Mouse (Mus musculus) R1 (cell line): ENCODE results near the gene Mcat.

ENCODE experiments used
- DNase-seq: peaks from one replicate; pipeline ENCODE4 v3.0.0-alpha.2; 2018; ENCODE audit warnings: low read depth, low spot score

Gene Mcat

DNA sequence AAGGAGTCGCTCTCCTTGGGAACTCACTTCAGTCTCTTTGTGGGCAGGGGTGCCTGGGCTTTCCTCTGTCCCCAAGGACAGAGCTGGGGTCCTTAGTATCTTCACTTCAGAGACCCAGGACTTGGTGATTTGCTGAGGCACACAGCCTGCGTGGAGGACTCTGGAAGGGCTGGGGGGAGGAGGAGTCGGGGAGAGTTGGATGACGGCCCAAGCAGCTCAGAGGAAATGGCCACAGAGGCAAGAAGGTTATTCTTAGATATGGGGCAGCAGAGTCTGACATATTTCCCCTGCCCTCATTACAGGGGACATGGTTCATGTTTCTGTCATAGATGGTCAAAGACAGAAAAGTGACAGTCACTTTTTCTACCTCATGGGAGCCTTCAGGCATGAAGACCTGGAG, 23.7 kb downstream of the Mcat start:
- DNase-seq, result no peak

DNA sequence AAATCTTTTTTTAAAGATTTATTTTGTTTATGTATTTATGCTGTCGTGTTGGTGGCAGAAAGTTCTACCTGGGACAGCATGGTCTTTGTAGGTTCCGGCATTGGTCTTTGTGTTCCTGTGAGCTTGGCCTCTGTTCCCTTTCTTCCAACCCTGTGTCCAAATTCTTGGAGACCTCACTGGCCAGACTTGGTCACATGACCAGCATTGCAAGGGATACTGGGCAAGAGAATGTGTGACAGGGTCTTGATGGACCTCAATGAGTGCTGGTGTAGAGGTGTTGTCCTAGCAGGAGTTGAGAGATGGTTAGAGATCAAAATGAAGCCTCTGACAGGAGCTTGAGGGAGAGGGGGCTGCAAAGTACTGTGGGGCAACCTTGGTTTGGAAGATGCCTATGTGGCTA, 24.7 kb downstream of the Mcat start:
- DNase-seq, result no peak

DNA sequence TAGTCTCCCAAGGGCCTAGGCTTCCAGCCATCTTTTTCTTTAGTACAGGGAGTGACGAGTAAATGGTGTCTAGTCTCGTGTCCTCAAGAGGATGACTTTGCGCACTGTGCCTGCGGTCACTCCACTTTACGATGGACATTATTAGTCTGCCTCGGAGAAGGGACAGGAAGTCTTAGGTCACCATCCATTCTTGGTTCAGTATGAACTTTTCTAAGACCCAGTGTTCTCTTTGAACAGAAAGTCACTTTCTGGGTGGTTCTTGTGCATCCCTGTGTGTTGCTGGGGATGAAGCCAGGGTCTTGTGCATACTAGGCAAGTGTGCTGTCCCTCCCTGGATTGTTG, 27.7 kb downstream of the Mcat start:
- DNase-seq, result no peak

DNA sequence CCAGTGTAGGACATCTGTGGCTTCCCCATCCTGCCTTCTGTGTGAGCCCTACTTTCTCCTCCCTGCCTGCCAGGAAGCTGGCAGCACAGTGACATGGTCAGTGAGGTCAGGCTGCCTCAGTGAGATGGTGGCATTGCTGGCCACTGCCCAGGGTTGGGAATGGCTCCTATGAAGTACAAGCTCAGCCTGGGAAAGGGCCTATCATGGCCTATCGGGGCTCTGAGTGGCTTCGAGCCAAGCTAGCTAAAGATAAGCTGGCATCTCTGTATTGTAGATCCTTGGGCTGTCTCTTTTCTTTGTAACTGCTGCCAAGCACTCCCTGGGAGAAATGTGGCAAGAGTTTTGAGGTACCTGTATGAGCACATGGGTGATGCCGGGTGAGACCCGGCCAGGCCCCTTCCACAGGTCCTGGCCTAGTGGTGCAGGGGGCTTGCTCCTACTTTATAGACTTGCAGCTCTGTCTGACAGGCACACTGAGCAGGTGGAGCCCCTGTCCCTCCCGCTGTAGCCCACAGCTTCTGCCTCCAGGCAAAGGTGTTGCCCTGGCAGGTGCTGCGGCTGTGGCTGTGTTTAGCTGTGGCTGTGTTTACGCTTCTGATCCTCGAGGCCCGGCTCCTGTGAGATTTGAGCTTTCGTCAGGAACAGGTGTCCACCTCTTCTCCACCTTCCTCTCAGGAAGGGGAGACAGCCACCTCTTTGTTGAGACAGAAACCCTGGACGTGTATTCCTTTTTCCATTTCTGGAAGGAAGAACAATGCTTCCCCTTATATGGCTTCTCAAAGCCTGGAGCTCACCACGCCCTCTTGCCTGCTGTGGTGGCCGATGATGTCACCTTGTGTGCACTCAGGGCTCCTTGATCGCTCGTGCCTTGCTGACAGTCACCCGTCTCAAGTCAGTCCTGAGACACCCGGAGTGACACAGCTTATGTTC, 28.4 kb downstream of the Mcat start:
- DNase-seq, result peak; percentile 45

DNA sequence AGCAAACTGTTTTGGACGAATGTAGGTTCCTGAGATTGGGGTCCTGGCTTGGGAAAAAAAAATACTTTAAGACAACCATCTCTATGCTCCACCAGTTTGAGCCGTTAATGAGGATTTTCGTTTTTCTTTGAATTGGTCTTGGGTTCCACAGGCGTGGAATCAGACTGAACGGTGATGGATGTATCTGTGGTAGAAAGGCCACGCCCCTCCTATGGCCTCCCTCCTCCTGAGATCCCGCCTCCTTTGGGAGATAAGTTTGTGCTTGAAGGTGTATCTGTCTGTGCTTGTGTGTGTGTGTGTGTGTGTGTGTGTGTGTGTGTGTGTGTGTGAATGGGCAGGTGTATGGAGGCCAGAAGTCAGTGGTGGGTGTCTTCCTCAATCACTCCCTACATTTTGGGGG, 31.0 kb downstream of the Mcat start:
- peak; percentile 69 for DNase-seq

DNA sequence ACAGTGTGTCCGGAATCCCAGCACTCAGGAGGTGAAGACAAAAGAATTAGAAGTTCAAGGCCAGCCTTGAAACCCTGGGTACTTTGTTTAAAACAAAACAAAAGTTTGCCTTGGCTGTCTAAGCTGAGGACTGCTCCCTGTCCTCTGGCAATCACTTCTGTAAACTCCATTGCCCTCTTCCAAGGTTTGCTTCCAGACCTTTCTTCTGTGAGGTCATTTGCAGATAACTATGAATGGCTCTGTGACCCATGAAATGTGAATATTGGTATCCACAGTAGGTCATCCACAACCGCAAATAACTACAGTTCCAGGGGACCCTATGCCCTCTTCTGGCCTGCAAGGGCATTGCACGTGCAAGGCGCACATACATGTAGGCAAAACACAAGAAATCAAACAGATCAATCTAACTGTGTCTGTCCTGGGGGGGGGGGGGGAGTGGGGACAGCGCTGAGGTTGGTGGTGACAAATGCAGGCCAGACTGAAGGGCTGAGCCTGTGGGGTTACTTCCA, 31.6 kb downstream of the Mcat start:
- DNase-seq, result peak; percentile 64

DNA sequence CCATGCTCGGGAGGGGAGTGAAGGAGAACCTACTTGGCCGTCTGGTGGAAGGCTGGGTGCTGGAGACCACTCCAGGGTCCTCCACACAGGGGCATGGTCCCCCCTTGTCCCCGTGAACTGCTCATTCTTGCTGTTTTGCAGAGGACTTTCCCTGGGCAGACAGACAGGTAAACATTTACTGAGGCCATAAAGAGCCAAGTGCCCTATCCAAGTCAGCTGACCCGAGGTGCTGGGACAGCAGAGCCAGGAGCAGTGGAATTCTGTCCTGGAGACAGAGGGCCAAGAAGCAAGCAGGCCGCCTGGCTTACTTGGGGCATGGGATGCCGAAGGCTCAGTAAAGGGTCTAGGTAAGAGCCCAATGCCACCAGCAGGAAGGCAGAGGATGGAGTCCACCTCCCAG, 32.9 kb downstream of the Mcat start:
- no peak for DNase-seq

DNA sequence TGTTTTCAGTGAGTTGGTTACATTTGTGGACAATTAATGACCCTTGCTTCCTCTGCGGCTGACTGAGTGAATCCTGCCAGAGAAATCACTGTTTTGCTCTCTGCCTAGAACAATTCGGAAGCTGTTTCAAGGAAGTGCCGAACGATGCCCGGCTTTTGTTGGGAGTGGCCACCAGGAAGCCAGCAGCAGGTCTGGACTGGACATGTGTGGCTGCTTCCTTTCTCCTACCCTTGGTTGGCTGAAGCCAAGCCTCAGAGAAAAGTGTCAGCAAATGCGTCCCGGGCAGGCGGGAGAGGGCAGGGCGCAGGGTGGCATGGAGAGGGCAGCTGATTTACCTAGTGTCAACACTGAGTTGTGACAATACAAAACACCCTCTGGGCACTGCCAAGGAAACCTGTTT, 33.4 kb downstream of the Mcat start:
- no peak for DNase-seq

DNA sequence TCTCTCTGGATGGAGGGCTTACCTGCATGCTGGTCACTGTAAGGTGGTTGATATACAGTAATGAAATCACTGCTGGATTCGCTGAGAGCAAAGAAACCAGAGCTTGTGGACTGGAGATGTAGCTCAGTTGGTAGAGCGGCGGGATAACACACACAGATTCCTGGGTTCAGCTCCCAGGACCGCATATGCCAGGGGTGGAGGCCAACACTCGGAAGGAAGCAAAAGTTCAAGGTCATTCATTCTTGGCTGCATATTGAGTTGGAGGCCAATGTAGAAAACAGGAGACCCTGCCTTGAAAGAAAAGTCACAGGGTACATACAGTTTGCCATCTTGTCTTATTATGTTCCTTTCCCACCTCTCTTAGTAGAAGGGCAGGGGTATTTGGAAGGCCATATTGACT, 33.8 kb downstream of the Mcat start:
- DNase-seq, result peak; percentile 35

DNA sequence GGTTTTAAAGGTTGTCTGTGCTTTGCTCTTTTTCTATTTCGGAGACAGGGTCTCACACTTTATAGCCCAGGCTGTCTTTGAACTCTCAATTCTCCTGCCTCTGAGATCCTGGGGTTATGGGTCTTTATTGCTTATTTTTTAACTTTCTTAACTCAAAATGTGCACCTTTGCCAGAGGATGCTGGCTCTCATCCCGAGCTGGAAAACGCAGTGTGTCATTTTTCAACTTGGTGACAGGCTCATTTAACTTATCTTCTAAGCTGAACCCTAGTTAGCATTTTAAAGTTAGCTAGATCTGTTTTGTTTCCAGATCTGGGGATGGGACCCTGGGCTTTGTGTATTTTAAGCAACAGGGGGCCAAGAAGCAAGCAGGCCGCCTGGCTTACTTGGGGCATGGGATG, 34.7 kb downstream of the Mcat start:
- DNase-seq, result no peak

DNA sequence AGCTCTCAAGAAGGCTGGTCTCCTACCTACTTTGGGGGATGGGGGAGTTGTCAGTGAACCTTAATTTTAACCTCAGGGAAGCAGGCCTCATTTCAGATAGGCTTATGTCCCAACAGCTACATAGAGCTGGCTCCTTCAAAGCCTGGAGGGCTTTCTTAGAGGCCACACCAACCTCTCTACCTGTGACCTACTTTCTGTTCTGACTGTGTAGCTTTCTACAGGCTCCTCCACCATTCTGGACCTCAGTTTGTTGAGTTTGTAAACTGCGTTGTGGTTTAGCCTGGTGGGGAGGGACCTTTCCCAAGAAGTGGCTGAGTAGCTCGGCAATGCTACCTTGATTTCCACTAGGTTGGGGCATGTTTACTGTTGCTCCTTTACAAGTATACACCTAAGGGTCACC, 35.8 kb downstream of the Mcat start:
- DNase-seq, result no peak

DNA sequence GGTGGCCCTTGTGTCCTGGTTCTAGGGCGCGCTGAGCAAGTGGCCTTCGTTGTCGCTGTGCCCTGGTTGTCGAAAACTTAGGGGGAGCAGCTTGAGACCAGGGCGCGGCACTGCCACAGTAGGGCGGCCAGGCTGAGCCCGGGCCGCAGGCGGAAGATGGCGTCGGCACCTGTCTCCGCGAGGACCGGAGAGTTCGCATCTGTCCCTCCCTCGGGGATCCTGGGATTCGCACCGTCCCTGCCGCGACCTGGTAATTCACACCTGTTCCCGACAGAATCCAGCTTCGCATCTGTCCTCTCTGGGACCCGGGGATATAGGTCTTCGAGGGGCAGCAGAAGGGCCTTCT, 36.5 kb downstream of the Mcat start:
- DNase-seq, result no peak

DNA sequence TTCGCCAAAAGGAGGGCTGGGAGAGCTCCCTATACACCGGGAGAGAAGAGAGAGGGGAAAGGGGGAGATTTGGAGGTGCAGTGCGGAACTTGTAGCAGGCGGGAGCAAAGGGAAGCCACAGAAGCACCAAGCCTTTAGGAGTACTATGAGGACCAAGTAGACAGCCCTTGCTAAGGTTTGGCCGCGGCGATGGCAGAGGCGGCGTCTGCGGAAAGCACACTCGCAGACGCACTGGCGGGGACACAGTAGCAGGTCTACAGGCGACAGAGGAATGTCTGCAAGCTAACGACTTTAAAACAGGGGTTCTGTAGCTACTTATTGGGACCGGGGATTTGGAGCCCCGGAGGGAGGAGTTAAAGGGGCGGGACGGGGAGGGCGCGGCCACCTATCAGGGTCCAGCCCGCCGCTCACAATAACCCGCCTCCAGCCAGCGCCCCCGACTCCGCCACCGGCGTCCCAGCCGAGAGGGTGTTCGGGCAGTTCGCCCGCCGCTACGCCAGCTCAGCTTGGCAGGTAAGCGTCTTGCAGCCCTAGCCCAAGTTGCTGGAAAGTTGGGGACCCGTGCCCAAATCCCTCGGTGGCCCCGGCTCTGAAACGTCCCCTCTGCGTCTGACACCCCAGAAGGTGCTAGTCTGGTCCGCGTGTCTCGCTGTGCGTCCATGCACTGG, 37.0 kb downstream of the Mcat start, which contains the start of gene Bik:
Gene Bik (plus strand): TSS at position 439 of the 668 bp plus-strand sequence.
- DNase-seq, result peak; percentile 78

DNA sequence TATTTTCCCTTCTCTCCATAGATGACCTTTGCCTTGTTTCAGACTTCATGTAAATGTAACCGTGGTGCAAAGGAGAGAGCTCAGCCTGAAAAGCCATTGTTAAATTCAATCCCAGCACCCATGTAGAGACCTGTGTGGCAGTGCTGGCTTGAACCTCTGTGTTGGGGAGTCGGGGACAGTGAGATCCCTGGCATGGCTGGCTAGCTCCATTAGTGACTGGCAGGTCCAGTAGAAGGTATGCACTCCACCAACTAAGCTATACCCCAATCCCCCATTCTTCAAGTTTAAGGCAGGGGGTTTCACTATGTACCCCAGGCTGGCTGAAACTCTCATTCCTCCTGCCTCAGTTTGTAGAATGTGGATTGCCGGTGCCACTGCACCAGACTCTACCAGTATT, 39.3 kb downstream of the Mcat start:
- DNase-seq, result no peak

DNA sequence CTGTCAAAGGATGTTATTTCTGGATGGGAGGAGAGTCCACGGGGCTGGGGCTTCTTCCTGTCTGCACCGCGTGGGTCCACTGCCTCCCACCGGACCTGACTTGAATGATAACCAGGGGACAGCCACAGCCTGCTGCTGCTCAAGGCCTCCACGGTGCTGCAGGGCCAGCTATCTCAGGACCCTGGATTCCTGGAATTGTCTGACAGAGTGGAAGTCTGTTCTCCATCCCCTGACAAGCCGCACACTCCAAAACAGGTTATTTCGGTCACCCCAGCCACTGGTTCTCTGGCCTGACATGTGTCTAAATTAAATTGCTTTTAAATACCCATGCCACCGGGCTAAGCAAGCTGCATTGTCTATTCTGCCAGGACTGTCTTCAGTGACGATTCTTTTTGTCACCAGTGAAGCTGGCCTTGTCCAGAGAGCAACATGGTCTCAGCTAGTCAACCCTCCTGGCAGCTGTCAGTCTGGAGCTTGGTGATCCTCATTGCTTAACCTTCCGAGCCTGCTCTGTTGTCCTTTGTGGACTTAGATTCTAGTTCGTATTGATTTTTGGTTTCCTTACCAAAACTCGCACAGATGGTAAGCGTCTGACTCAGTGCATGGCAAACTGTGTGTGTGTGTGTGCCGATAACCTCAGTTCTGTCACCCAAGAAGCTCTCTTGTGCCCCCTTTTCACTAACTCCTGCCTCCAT, 39.8 kb downstream of the Mcat start:
- no peak for DNase-seq

DNA sequence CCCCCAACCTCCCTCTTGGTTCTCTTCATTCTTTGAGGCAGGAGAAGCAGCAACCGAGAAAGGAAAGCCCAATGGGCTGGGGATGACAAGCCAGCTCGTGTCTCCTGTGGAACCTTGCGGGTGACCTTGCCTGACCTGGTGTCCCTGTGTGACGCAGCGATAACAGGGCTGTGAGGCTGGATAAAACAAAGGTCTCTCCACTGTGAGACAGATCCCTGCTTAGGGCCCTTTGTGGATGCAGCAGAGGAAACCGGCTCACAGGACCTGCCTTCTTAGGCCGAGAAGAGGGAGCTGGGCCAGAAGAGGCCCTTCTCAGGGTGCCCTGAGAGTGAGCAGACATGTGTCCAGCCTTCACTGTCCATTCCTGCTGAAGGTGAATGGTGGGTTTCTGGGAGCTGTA, 40.4 kb downstream of the Mcat start:
- no peak for DNase-seq

DNA sequence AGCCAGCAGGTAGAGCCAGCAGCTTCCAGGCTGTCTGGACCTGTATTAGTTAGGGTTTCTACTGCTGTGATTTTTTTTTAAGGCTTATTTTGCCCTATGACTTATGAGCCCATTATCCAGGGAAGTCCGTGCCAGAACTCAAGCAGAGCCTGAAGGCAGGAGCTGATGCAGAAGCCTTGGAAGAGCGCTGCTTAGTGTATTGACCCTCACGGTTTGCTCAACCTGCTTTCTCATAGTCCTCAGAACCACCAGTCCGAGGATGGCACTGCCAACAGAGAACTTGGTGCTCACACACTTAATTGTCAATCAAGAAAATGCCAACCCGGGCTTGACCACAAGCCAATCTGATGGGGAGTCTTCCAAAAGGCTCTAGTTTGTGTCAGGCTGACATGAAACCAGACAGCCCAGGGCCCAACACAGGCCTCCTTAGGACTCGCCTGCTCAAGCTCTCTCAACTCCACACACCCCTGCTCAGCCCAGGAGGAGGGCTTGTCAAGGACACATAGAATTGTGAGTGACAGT, 42.7 kb downstream of the Mcat start:
- DNase-seq, result no peak

DNA sequence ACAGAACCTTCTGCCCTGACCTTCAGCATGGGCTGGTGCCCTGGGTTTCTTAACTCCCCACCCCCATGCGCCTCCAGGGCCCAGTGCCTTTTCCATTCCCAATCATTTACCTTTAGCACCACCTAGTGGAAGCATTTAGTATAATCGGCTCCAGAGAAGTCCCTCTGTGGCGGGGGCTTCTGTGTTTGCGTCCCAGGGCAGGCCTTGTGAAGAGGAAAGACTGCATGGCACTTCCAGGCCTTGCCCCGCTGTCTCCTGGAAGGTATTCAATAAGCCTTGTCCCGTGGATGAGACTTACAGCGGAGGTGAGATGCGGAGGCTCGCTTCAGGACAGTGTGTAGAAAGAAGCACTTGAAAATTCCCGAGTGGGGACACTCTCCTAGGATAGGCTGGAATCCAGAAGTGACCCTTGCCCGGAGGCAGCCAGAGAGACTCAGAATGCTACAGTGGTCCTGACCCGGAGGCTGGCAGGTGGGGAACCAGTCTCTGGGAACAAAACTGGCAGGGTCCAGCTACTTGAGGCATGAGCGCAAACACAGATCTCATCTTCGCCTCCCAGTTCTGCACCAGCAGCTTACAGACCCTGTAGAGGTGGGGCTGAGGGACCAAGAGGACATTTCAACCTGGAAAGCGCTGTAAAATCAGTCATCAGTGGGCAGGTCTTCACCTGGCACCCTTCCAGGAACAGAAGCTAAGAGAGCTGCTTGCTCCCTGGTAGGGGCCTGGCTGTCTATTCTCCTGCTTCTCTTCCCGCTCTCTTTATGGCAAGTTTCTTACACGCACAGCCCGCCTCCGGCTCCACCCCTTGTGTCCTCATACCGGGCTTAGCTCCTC, 45.2 kb downstream of the Mcat start:
- peak; percentile 88 for DNase-seq

DNA sequence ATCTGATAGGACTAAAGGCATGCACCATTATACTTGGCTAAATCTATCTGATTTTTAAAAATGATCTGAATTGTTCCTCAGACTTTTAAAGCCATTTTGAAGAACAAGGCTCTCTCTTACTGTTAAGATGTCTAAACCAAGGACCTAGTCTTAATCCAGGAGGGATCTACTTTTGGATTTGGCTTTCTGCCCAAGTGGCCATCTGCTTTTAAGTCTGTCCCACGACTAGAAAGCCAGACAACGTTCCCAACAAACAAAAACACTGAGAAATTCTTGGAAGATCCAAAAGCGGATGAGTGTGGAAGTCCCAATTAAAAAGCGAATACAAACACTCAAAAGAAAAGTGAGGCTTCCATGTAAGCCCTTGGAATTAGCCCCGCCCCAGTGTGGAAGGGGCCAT, 48.6 kb downstream of the Mcat start:
- no peak for DNase-seq

DNA sequence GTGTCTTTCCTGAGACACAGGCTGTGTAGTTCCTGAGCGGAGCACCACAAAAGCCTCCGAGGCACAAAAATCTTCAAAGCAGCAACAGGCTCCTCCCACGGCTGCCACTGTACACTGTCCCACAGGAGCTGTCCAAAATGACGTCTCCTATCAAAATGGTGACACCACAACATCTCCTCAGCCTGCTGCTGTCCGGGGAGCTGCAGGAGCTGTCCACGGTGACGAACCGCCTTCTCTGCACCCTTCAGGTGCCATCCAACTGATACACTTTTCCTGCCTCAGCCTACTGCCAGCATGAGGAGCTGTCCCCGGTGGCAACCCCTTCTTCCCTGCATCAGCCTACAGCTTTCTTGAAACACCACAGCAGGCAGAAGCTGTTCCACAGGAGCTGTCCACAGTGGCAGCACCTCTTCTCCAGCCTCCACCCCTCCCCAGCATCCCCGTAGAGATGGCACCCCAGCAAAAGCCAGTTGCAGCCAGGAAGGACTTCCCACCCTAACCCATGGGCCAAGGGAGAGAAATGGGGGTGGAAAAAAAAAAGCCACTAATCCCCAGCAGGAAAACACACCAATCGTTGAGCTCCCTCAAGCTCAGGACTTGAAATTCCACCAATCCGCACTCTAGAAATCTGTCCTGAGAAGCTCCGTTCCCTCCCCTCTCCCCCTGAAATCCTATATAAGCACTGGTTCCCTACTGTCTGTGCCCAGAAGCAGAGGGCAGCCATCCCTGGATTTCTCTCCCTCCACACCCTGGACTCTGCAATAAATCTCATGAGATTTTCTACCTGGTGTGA, 50.9 kb downstream of the Mcat start:
- DNase-seq, result peak; percentile 72
